Mouse (Mus musculus) brain, adult 10 weeks (tissue): Measurements from ENCODE around the gene Tmem150c. TPM values are rescaled to one million over a fixed set of nuclear protein-coding genes. Genes with fewer than 3 reads are reported as not detected.

ENCODE experiments used
- polyA plus RNA-seq: library from polyadenylated mRNA; stranded (reverse); fragments of 350-450 nt; fragmentation: Illumina TruSeq; extraction: RNeasy Lipid Tissue Mini Kit (QIAGEN cat#74804); gene quantifications from one replicate; pipeline ENCODE4 v1.2.3, GENCODE M21; 2015; ENCODE audit warnings: low read depth, low replicate concordance

Gene Tmem150c
- 37.8 TPM for polyA plus RNA-seq

DNA sequence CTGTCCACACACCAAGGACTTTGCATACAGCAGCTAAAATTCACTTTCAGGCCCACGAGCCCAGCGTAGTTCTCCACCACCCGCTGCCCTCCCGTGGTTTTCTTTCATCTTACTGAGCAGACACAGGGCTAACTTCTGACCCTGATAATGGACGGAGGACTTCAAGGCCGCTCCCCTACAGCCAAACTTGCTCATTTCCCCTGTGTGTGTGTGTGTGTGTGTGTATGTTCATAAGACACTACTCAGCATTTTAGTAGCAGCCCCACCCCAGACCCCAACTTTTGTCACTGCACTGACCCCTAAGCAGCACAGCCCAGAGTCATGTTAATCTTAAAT lies at the start of gene Tmem150c:
TSS of gene Tmem150c (minus strand) at position 171 of the 336 bp plus-strand sequence.

DNA sequence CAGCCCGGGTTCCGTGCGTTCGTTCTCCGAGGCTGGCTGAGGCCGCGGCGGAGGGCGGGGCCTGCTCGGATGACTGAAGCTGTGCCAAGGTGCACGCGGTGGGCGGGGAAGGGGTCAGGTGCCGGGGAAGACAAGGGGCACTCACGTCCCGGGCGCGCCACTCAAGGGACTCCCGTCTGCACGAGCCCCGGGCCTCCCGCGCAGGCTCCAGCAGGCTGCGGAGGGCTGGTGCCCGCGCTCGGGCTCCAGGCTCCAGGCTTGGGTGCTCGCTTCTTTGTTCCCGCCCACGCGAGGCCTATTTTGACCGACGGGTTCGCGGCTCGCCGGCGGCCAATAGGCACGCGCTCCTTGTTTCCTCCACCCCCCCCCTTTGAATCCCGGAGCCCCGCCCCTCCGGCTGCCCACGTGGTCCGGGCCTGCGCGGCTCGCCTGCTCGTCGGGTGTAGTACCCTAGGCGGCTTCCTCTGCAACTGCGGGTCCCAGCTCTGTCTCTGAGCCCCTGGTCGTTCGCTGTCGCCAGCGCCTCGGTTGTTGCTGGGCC lies 119.9 kb downstream of the Tmem150c start, which contains the start of the genes Hnrnpdl and Enoph1:
TSS of gene Hnrnpdl (minus strand) at position 63 of the 541 bp plus-strand sequence.
TSS of gene Enoph1 (plus strand) at position 384 of the 541 bp plus-strand sequence.

Other genes with a start within 250 kb of the Tmem150c start
- 146 TPM for gene Hnrnpd, start 180.9 kb downstream of the Tmem150c start, polyA plus RNA-seq
- 1.9 TPM for gene 4930524J08Rik, start 180.7 kb downstream of the Tmem150c start, polyA plus RNA-seq
- 204 TPM for gene Hnrnpdl, start 120.1 kb downstream of the Tmem150c start, polyA plus RNA-seq
- 60.1 TPM for gene Enoph1, start 119.8 kb downstream of the Tmem150c start, polyA plus RNA-seq